Mouse (Mus musculus): ENCODE data around the gene Ctla4. TPM values are rescaled to one million over a fixed set of nuclear protein-coding genes. Genes with fewer than 3 reads are reported as not detected.

Ctla4 gene
- under 1 TPM; 0.24 to 0.36 TPM for total RNA-seq (2023)

DNA sequence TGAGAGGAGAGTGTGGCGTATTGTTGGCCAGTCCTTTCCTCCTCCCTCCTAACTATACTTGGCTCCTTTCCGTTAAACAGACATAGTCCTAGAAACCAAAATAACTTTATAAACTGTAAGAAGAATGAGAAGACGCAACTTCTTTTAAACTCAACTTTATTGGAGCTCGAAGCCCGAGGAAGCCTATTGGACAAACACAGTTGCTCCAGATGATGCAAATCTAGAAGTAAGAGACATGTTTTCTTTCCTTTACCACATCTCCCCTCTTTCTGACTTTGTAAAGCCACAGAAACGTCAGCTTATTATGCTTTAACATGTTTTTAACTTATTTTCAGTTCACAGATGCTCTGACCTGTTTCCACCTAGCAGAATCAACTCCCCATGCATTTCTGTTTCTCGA, at the start of gene Ctla4:
Gene Ctla4, plus strand, starts transcription at position 20 of the 400 bp plus-strand sequence.

Other genes with a start within 250 kb of the Ctla4 start
- gene Cd28, start 170.2 kb upstream of the Ctla4 start, total RNA-seq (2023) = 1 to 10 TPM; 1.4 to 2.0 TPM
- gene Icos, start 90.9 kb downstream of the Ctla4 start, total RNA-seq (2023) = 1 to 10 TPM; 1.3 to 2.0 TPM

All from monocyte, adult 59 days (primary cell).